Mouse (Mus musculus) urinary bladder, postnatal 36 days (tissue): ENCODE data around the gene Catsper2.
"Not testable (repeated sequence)": the region's sequence is repeated elsewhere in the genome, so short reads cannot be mapped to it uniquely, and the experiment has no call there.

Experiments used
- DNase-seq, 2 experiments: peaks; one replicate each; pipeline ENCODE4 v3.0.0; 2022; ENCODE audit warnings: low spot score in 2 of 2, mixed read lengths in 1 of 2

The Catsper2 gene

DNA sequence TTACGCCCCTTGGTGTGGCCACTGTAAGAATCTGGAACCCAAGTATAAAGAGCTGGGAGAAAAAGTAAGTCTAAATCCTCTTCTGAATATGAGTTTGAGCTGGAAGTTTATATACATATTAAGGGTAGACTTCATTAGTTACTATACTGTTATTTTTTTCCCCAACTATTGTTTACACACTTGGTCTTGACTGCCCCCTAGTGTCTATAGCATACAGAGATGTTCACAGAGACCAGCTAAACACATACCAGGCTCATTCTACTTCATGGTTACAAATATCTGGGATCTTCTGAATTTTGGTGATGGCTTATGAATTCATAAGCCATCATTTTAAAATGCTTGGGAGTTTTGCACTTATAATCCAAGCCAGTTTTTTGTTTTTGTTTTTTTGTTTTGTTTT, 21.3 kb upstream of the Catsper2 start:
- DNase-seq: no peak

GRCm38 (mm10) chr2:121425890-121426289, 12.3 kb upstream of the Catsper2 start:
- DNase-seq: no peak

DNA sequence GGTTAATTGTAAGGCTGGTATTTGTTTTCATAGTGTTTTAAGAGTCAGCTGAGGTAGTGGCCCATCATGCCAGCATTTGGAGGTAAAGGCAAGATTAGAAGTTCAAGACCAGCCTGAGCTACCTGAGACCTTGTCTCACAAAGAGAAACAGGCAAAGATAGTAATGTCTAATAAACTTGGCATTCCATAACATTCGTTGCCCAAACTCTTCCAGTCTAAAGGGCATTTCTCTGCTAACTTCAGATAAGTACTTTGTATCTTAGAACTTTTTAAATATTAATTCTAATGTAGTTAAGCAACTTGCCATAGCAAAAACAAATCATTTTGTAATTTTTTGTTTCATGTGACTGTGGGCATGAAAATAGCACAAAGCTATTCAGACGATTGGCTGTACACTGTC, 9.6 kb upstream of the Catsper2 start:
- no peak for DNase-seq

- no peak for DNase-seq
Observed at GRCm38 (mm10) chr2:121418476-121418875, 4.9 kb upstream of the Catsper2 start.

GRCm38 (mm10) chr2:121416356-121416755, 2.8 kb upstream of the Catsper2 start:
- DNase-seq: no peak

GRCm38 (mm10) chr2:121415591-121415990, 2.0 kb upstream of the Catsper2 start:
- DNase-seq: no peak

- DNase-seq: no peak
Observed at GRCm38 (mm10) chr2:121415103-121415502, 1.5 kb upstream of the Catsper2 start.

- peak in 1 of 2 experiments; percentile 33 for DNase-seq
Observed at GRCm38 (mm10) chr2:121414139-121414685, 620 bp upstream of the Catsper2 start.

DNA sequence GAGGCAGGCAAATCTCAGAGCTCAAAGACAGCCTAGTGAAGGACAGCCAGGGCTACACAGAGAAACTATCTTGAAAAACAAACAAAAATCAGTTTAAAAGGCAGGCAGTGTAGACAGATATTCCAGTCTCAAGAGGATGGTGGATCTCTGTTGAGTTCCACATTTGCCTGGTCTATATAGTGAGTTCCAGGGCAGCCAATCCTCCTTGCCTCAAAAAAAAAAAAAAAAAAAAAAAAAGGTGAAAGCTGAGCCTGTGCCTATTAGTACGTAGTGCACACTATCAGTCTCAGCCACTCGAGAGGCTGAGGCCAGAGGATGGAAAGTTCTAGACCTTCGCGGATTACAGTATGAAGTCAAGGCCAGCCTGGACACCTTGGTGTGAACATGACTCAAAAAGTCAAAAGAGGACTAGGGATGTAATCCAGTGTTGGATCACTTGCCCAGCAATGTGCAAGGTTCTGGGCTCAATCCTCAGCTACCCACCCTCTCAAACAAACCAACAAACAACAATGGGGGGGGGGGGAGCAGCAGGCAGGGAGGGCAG, 677 bp downstream of the Catsper2 start:
- DNase-seq: peak in 1 of 2 experiments; percentile 2

DNA sequence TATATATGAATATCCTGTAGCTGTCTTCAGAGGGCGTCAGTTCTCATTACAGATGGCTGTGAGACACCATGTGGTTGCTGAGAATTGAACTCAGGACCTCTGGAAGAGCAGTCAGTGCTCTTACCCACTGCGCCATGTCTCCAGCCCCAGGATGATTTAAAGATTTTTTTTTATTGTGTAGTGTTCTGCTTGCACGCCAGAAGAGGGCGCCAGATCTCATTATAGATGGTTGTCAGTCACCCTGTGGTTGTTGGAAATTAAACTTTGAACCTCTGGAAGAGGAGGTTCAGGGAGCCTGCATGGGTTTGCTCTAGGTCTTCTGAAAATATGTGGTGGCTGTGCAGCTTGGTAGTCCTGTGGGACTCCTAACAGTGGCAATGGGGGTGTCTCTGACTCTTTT, 5.4 kb downstream of the Catsper2 start:
- peak in 1 of 2 experiments; percentile 8 for DNase-seq

DNA sequence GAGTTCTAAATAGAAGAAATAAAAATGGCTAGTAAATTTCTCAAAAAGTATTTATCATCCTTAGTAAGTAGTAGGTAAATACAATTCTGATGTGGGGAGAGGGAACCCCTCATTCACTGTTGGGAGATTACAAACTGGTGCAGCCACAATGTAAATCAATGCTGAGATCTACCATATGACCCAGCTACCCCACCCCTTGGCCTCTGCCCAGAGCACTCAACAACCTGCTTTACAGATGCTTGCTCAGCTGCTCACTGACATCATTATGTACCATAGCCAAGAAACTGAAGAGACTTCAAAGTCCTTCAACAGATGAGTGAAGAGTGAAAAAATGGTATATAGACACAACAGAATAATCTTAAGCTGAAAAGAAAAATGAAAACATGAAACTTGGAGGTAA, 10.3 kb downstream of the Catsper2 start:
- DNase-seq: no peak

GRCm38 (mm10) chr2:121396624-121397023, 17.0 kb downstream of the Catsper2 start:
- DNase-seq: peak; percentile 66 to 74

- not testable (repeated sequence) for DNase-seq
Observed at GRCm38 (mm10) chr2:121386961-121387575, 26.5 kb downstream of the Catsper2 start, which contains the start of gene Strc. Gene Strc (minus strand): TSS chr2:121387168.

GRCm38 (mm10) chr2:121374766-121375165, 38.8 kb downstream of the Catsper2 start:
- no peak for DNase-seq

GRCm38 (mm10) chr2:121372266-121372665, 41.3 kb downstream of the Catsper2 start:
- DNase-seq: no peak

DNA sequence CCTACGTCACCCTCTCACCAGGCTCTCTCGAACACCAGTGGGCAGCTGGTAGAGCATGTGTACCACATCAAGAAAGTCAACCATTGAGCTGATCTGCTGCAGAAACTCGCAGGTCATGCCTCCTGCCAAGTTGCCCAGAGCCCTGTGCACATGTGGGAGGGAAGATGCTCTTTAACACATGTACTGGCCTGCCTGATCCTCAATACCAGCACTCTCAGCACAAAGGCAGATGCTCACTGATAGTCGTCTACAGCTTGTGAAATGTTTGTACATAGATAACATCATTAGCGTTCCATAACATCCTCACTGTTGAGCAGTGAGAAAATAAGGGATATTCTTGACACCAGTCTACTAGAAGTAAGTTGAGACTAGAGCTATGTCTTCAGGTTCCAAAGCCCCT, 42.7 kb downstream of the Catsper2 start:
- no peak for DNase-seq

- DNase-seq: no peak
Observed at GRCm38 (mm10) chr2:121368831-121369230, 44.8 kb downstream of the Catsper2 start.

DNA sequence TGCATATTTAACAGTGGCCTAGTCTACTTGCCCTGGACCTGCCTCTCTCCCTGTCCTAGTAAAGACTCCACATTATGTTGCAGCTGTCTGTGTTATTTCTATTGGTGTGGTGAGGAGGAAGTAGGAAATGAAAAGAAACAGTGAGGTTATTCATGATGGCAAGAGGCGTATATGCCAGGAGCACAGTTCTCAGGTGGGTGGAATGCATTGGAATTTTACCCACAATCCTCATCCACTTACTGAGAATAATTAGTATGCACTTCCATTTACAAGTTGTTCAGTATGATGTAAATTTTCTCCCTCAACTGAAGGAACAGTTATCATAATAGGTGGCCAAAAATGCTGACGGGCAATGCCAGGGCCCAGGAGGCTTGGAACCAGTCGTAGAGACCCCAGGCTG, 49.9 kb downstream of the Catsper2 start:
- DNase-seq: no peak

DNA sequence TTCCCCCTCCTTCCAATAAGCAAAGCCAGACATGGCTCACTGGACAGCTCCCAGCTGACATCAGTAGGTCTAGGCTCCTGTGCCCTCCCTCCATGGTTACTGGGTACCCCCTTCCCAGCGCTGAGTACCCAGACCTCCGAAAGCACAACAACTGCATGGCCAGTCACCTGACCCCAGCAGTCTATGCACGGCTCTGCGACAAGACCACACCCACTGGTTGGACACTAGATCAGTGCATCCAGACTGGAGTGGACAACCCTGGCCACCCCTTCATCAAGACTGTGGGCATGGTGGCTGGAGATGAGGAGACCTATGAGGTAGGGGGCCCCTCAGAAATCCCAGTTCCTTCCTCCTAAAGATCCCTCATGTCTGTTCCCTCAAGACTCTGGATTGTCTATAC, 54.1 kb downstream of the Catsper2 start:
- no peak for DNase-seq

GRCm38 (mm10) chr2:121358381-121358780, 55.2 kb downstream of the Catsper2 start:
- DNase-seq: peak; percentile 68 to 71

GRCm38 (mm10) chr2:121357961-121358360, 55.6 kb downstream of the Catsper2 start:
- no peak for DNase-seq

GRCm38 (mm10) chr2:121357494-121357893, 56.1 kb downstream of the Catsper2 start, which contains the start of gene Ckmt1:
Gene Ckmt1 (plus strand): TSS chr2:121357714.
- DNase-seq: peak; percentile 4 to 7
